Mouse (Mus musculus): ENCODE data around the gene Aplp2.

DNA sequence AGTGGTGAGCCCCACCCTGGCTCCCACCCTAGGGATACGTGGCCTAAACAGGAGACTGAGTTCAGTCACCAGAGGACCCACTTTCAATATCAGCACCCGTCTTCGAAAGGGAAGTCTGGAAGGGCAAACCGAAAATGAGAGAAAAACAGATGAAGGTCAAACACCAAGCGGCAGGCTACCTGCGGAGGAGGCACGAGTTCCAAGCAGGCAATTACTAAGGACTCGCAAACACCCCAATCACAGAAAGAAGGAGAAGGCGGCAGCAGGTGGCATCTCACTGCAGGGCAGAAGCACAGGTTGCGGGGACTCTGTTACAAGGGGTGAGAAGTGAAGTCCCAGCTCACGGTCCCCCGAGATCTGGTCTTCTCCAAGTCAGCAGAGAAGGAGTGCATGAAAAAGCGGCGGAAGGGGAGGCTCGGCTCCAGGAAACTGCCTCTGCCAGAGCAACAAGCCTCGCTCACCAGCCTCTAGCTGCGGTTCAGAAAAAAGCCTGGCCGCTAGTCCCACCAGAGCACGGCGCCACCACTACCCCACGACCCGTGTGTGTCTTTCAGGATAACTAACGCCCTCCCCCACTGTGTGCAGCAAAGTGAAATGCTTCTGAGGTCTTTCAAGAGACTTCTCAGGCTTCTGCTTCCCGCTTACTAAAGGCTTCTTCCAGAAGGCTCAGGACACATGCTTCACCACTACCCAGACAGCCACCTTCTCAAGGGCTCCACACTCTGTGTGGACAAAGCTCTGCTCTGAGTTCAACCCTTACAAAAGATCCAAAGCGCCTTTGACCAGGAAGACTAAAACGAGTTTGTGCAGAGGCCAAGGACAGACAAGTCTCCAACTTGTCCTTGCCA, 81.0 kb downstream of the Aplp2 start:
- TF ChIP-seq CTCF (IDR thresholded peaks at IDR 0.05; ENCODE audit: control insufficient read depth, insufficient read depth, low read length) (no peak), POLR2A (IDR thresholded peaks at IDR 0.05; ENCODE audit: borderline replicate concordance, control insufficient read depth, low read depth, low read length) (no peak)
